Mouse (Mus musculus) adrenal gland, postnatal 4 days (tissue): ENCODE results near the gene Zcchc4. TPM values are rescaled to one million over a fixed set of nuclear protein-coding genes. Genes with fewer than 3 reads are reported as not detected.
A peak's percentile ranks its signal among the peaks of the same experiment; 100 is the strongest.
"Not testable (repeated sequence)": the region's sequence is repeated elsewhere in the genome, so short reads cannot be mapped to it uniquely, and the experiment has no call there.

Source experiments
- DNase-seq, 2 experiments: peaks; one replicate each; pipeline ENCODE4 v3.0.0; 2021 to 2022; ENCODE audit warnings: low spot score in 2 of 2, mixed read lengths in 2 of 2
- long read RNA-seq, 2 experiments: library from polyadenylated mRNA; stranded (forward); transcript quantifications; one replicate each; pipeline ENCODE4 v2.0.0; 2021
- total RNA-seq, 2 experiments: library from RNA; stranded (reverse); gene quantifications; 2 replicates each; pipeline ENCODE4 v1.2.3; 2021

The Zcchc4 gene
- 10 to 100 TPM; 16.3 to 16.5 TPM for total RNA-seq
- long read RNA-seq, experiment 1, transcript Zcchc4-203 (13 exons, 2,485 nt) = major isoform, 8 of 13 reads
- long read RNA-seq, experiment 1, partial matches to known transcripts = 0 of 13 reads
- long read RNA-seq, experiment 1, other reads (novel, unspliced or antisense) = 5 of 13 reads
- long read RNA-seq, experiment 2, full-length matches to known transcripts = 4 of 18 reads
- long read RNA-seq, experiment 2, partial matches to known transcripts = 3 of 18 reads
- long read RNA-seq, experiment 2, other reads (novel, unspliced or antisense) = 11 of 18 reads

DNA sequence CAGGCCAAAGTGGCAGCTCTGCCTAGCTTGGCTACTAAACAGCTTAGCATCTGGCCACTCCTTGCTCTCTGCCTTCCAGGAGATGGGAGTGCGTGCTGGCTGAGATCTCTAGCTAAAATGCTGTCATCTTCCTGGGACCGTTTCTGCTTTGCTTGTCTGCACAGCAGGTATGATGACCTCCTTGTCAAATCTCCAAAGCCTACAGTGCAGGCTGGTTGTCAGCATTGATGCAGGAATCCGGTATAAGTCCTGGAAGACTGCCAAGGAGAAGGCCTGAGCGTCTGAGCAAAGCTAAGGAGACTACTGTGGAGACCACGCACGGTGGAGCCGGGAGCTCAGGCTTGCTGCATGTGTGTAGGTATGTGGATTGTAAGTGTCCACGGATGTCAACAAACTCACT lies at the start of gene Zcchc4:
TSS of gene Zcchc4 (plus strand) at position 173 of the 400 bp plus-strand sequence.
- DNase-seq = no peak

DNA sequence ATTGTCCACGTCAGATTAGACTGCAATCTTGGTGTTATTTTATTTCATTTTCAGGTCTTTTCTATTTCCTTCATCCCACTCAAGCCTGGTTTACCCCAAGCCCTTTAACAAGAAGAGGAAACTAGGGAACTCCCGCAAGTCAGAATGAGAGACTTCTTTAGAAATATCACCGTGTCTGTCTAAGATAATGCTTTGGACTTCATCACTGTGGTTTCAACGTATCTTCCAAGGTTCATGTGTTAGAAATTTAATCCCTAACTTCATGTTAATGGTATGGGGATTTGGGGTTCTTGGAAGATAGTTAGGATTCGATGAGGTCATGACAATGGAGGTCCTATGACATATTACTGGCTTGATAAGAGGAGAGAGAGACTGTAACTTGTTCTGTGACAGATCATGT lies 47.5 kb upstream of the Zcchc4 start:
- DNase-seq = no peak

GRCm38 (mm10) chr5:52732811-52733210 lies 42.4 kb upstream of the Zcchc4 start:
- DNase-seq = no peak

GRCm38 (mm10) chr5:52736046-52736445 lies 39.2 kb upstream of the Zcchc4 start:
- no peak for DNase-seq

- peak; percentile 65 to 71 for DNase-seq
Measured at GRCm38 (mm10) chr5:52741391-52742111, 33.7 kb upstream of the Zcchc4 start, which contains the start of gene Pi4k2b. Gene Pi4k2b (plus strand): TSS chr5:52741574.

- no peak for DNase-seq
Measured at GRCm38 (mm10) chr5:52742112-52742813, 32.9 kb upstream of the Zcchc4 start.

DNA sequence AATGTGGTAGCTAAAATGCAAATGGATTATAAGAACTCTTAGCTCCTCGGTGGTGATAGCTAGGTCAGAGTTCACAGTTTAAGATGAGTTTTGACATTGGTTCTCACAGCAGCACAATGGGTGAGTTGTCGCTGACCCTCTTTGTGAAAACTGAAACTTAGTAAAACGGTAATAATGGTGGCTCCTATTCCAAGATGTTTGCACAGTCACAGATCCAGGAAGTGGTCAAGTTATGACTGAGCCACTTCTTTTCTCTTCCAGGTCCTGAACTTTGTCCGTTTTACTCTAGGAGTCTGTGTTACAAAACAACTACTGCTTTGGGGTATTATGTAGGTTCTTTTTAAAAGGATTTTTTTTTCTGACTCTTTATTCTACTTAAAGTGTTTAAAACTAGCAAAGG lies 32.0 kb upstream of the Zcchc4 start:
- DNase-seq = no peak

DNA sequence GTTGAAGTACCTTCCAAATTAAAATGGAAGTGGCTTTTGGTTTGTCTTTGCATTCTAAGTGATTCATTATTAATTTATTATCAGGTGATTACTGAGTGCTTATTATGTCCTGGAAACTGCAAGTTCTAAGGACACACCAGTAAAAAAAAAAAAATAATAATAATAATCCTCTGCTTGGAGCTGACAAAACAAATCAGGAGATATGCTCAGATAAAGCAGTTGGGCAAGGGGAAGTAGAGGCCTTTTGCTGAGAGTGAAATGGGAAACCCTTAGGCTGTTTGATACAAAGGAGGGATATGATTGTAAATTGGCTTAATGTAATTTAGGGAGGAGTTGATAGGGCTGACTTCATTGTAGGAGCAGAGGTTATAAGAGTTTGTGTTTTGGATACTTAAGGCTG lies 28.3 kb upstream of the Zcchc4 start:
- DNase-seq = no peak

DNA sequence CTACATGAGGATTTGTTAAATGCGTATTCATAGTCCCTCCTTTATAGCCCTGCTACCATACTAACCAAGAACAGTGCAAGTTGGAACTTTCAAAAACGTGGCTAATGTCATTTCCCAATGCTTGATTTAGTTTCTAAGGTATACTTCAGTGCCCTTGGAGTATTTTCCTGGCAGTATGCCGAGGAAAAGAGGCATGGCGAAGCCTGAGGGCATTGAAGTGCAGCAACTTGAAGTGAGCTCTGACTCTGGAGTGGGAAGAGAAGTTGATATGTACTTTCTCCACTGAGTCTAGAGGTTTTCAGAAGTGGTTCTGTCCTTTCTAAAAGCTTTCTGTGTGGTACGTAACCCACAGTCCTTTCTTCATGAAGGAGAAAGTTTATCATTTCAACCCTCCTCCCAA lies 26.5 kb upstream of the Zcchc4 start:
- no peak for DNase-seq

DNA sequence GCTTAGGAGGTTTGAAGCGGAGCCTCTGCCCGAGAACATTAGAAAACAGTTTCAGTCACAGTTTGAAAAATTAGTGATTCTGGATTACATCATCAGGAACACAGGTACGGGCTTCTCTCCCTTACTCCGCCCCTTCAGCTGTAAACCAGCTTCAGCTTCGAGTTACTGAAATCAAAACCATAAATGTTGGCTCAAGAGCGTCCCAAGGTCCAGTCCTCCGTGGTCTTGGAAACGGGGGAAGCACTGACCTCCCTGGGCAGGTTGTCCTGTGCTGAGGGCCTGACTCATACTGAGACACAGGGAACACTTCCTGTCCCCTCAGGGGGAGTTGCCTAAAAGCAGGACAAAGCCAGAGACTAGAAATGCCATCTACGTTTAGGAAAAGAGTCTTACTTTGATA lies 22.1 kb upstream of the Zcchc4 start:
- DNase-seq = no peak

- no peak for DNase-seq
Measured at GRCm38 (mm10) chr5:52754196-52754595, 21.0 kb upstream of the Zcchc4 start.

GRCm38 (mm10) chr5:52755337-52755736 lies 19.9 kb upstream of the Zcchc4 start:
- no peak for DNase-seq

- DNase-seq = no peak
Measured at GRCm38 (mm10) chr5:52755989-52756388, 19.2 kb upstream of the Zcchc4 start.

GRCm38 (mm10) chr5:52762586-52762985 lies 12.6 kb upstream of the Zcchc4 start:
- DNase-seq = no peak

DNA sequence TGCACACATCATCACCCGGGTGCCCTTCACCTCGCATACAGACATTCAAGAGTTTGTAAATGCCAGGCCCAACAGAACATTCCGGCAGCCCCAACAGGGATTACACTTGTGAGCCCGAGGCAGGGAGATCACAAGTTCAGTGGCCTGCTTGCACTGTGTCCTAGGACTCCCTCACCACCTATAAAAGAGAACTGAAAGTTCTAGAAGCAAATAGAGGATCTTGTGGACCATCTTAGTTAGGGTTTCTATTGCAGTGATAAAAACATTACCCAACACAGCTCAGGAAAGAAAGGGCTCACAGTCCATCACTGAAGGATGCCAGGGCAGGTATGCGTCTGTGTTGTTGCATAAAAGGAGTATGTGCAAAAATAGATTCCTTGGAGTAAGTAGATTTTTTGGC lies 942 bp upstream of the Zcchc4 start:
- no peak for DNase-seq

- not testable (repeated sequence) for DNase-seq
Measured at GRCm38 (mm10) chr5:52776466-52777354, 1.5 kb downstream of the Zcchc4 start.

- peak; percentile 74 to 75 for DNase-seq
Measured at GRCm38 (mm10) chr5:52782523-52783250, 7.5 kb downstream of the Zcchc4 start.

GRCm38 (mm10) chr5:52783251-52783620 lies 8.0 kb downstream of the Zcchc4 start:
- DNase-seq = no peak

DNA sequence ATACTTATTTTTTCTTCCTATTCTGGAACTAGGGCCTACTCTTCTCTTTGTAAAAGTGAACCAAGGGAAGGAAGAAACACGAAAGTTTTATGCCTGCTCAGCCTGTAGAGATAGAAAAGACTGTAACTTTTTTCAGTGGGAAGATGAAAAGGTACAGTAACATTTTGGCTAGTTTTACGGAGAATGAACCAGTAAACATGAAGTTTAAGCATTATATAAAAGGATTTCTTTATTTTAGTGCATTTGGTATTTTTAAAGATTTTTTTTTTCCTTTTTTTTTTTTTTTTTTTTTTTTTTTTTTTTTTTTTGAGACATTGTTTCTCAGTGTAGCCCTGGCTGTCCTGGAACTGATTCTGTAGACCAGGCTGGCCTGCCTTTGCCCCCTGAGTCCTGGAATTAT lies 8.7 kb downstream of the Zcchc4 start:
- no peak for DNase-seq

DNA sequence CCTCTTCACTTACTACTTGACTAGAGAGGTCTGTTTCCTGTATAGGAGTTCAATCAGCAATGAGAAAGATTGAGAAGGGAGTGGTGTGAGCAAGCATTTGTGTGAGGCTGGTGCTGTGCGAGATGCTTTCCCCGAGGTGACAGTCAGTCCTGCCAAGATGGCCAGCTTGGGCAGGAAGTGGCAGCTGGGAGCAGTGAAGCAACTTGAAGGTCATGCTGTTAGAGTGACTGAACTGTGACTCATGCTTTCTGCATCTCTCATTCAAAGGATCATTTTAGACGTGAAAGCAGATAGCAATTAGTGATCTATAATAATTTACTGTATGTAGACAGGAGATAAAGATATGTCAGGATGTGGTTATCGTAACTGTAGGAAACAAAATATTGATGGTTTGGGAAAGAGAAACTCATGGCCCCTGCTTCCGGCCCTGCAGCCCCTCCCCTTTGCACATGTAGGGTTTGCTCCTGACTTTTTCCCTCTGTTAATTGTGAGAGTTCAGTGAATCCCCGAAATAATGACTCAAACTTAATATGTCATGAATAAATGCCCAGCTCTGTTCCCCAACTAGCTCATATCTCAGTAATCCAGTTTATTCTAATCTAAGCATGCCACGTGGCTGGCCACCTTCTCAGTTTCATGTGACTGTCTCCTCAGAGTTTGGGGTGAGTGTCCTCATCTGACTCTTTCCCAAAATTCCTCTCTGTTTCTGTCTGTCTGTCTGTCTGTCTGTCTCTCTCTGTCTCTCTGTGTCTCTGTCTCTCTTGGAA lies 11.5 kb downstream of the Zcchc4 start:
- DNase-seq = no peak
